Mouse (Mus musculus): Measurements from ENCODE around the gene Insyn1. TPM values are rescaled to one million over a fixed set of nuclear protein-coding genes. Genes with fewer than 3 reads are reported as not detected.

Gene Insyn1
- polyA plus RNA-seq, 1 experiment from 2014 or later: 14.9 TPM

DNA sequence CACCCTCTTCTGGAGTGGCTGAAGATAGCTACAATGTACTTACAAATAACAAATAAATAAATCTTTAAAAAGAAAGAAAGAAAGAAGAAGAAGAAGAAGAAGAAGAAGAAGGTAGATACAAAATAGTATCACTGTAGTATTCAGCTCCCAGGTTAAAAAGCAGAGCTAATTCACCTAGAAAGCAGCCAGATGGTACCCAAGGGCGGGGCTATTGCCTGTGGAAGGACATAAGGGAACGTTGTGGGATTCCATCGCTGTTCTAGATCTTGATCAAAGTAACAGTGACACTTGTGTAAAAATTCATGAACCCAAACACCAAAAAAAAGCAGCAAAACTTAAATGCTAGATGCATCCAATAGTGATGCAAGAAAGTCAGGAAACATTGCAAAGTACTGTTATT, 31.6 kb downstream of the Insyn1 start:
- Histone ChIP-seq H3K4me3 (replicated peaks) (no peak overlapping the region), H3K36me3 (peaks cover 8% of the 10 kb centered on the region), H3K9me3 (replicated peaks) (no peaks in the 10 kb centered on the region), H3K4me2 (no peak overlapping the region), H3K9ac (replicated peaks) (no peak overlapping the region), H3K4me1 (peaks cover 13% of the 10 kb centered on the region), H3K27me3 (replicated peaks) (no peaks in the 10 kb centered on the region), H3K27ac (replicated peaks) (no peak overlapping the region)
- no peak for ATAC-seq (ENCODE audit: low FRiP score)
- WGBS: 82% methylated on average over 3 of the region's 3 CpGs

DNA sequence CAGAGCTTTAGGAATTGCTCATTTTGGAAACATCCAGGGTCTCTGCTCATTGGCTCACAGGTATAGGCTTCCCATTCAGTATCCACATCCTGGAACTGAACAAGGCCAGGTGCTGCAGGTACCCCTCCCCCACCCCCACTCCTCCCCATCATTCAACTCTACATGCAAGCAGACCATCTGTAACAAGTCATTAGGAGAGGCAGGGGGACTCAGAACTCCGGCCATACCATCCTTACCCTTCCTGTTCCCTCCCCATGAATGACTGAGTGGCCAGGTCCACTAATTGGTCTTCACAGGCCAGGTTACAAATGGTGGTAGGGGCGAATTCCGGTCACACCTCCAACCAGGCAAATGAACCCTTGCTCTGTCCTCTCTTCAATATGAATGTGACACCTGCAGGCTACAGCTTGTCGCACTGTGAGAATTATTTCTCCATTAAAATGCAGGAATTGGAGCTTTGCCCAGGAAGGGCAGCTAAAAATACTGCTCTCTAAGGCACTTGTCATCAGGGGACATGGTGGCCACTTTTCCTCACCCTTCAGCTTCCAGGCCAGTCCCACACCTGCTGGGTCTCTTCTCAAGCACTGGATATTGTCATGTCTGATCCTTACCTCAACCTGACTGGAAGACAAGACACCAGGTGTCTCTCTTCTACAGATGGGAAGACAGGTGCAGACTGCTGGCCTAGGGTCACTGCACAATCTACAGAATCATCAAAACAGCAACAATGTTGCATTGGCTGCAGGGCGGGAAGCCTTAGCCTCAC, 32.6 kb downstream of the Insyn1 start:
- no peak for ATAC-seq (ENCODE audit: low FRiP score)
- Histone ChIP-seq H3K4me3 (replicated peaks) (no peak overlapping the region), H3K4me1 (peaks cover 13% of the 10 kb centered on the region), H3K9me3 (replicated peaks) (no peaks in the 10 kb centered on the region), H3K9ac (replicated peaks) (no peak overlapping the region), H3K36me3 (peaks cover 18% of the 10 kb centered on the region), H3K4me2 (no peak overlapping the region), H3K27me3 (replicated peaks) (no peaks in the 10 kb centered on the region), H3K27ac (replicated peaks) (0 out of 2 replicates have a peak overlapping the region, but pooled peaks have one; percentile 25)
- 63% methylated on average over 5 of the region's 5 CpGs for WGBS

DNA sequence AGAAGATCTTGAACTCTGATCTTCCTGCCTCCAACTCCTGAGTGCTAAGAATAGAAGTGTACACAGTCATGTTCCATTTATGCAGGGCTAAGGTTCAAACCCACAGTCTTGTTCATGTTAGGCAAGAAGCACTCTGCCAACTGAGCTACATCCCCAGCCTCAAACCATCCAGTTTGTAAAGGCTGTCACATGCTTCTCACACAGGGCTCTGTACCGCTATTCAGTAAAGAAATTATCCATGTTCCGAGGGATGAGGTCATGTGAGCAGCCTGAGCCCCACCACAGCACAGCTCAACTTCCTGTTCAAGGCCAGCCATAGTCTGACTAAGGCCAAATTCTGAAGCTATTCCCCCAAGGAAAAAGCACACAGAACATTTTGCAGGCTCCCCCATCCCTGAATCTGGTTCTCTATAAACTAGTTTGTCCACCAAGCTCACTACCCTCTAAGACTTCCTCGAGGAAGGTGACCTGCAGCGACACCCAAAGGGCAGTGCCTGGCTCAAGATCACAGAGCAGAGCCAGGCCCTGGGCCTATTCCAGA, 33.5 kb downstream of the Insyn1 start:
- 76% methylated on average over 4 of the region's 4 CpGs for WGBS
- Histone ChIP-seq H3K4me1 (peaks cover 13% of the 10 kb centered on the region), H3K9me3 (replicated peaks) (no peaks in the 10 kb centered on the region), H3K36me3 (peaks cover 24% of the 10 kb centered on the region), H3K4me2 (no peak overlapping the region), H3K9ac (replicated peaks) (no peak overlapping the region), H3K4me3 (replicated peaks) (no peak overlapping the region), H3K27ac (replicated peaks) (no peak overlapping the region), H3K27me3 (replicated peaks) (no peaks in the 10 kb centered on the region)
- ATAC-seq (ENCODE audit: low FRiP score): no peak

DNA sequence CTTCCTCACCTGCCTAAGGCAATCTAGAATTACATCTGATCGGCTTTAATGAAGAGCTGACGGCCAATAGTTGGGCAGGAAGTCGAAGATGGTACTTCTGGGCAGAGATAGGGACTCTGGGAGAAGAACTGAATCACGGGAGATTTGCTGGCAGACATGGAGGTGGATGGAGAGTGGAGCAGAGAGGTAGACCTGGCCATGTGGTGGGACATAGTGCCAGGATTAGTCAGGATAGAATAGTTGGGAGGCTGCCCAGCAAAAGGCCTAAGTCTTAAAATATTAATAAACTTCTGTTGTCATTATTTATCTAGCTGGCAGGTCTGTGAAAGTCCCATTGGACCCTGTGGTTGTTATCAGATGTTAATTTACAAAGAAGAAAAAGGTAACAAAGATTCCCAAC, 36.7 kb downstream of the Insyn1 start:
- Histone ChIP-seq H3K4me2 (no peak overlapping the region), H3K4me1 (no peaks in the 10 kb centered on the region), H3K9me3 (replicated peaks) (no peaks in the 10 kb centered on the region), H3K27me3 (replicated peaks) (no peaks in the 10 kb centered on the region), H3K36me3 (peaks cover 35% of the 10 kb centered on the region), H3K9ac (replicated peaks) (no peak overlapping the region), H3K27ac (replicated peaks) (no peak overlapping the region), H3K4me3 (replicated peaks) (no peak overlapping the region)
- no peak for ATAC-seq (ENCODE audit: low FRiP score)
- WGBS: 86% methylated on average over 4 of the region's 4 CpGs

DNA sequence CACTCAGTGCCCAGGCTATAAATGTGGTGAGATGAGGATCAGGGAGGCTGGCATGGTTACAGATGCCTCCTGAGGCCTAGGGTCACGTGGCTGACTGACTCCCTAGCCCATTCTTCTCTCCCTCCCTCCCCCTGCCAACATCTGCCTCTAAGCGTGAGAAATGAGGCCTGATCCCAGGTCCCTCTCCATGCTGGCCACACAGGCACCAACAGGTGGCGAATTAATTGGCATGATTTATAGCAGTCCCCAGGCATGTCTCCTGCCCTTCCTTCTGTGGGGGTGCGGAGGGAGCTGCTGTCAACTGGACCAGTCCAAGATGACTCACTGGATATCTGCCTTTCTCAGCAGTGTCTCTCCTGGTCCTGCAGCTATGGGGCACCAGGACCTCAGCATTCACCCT, 39.4 kb downstream of the Insyn1 start:
- Histone ChIP-seq H3K4me1 (no peaks in the 10 kb centered on the region), H3K4me3 (replicated peaks) (no peak overlapping the region), H3K9me3 (replicated peaks) (no peaks in the 10 kb centered on the region), H3K9ac (replicated peaks) (no peak overlapping the region), H3K27me3 (replicated peaks) (no peaks in the 10 kb centered on the region), H3K36me3 (peaks cover 45% of the 10 kb centered on the region), H3K4me2 (no peak overlapping the region), H3K27ac (replicated peaks) (no peak overlapping the region)
- ATAC-seq (ENCODE audit: low FRiP score): no peak
- 30% methylated on average over 4 of the region's 4 CpGs for WGBS

DNA sequence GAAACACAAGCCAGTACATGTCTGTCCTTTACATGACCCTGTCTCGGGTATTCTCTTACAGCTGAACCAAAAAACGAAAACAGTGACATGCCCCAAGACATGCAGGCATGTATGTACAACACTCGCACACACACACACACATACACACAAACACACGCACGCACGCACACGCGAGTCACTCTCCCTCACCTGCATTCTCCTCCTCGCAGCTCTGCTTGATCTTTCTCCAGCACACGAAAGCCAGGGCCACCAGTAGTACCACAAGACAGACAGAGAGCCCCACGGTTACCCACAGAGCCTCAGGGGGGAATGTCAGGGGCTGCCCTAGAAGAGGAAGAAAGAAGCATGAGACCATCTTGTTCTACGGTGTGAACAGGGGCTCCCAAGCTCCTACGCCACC, 42.0 kb downstream of the Insyn1 start:
- H3K27ac ChIP-seq (replicated peaks): no peak overlapping the region
- H3K4me3 ChIP-seq (replicated peaks): no peak overlapping the region
- H3K4me2 ChIP-seq: no peak overlapping the region
- no peaks in the 10 kb centered on the region for H3K4me1 ChIP-seq
- peaks cover 43% of the 10 kb centered on the region for H3K36me3 ChIP-seq
- no peaks in the 10 kb centered on the region for H3K27me3 ChIP-seq (replicated peaks)
- WGBS: 93% methylated on average over 13 of the region's 13 CpGs
- ATAC-seq (ENCODE audit: low FRiP score): no peak
- no peak overlapping the region for H3K9ac ChIP-seq (replicated peaks)
- no peaks in the 10 kb centered on the region for H3K9me3 ChIP-seq (replicated peaks)

DNA sequence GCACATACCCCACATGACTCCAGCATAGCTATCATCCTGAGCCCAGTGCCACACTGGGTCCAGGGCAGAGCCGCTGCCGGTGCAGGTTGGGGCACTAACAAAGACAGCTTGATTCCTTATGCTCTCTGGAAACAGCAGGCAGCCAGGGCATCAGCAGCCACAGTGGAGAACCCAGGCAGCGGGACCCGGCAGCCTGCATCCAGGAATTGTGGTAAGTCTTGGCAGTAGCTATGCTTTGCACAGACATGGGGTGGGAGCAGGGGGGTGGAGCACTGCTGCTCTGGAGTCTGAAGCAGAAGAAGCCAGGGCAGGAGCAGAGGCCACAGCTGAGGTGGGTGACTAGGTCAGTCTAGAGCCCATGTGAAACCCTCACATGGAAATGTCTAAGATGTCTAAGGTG, 43.8 kb downstream of the Insyn1 start:
- Histone ChIP-seq H3K9ac (replicated peaks) (no peak overlapping the region), H3K27ac (replicated peaks) (no peak overlapping the region), H3K36me3 (peaks cover 43% of the 10 kb centered on the region), H3K4me3 (replicated peaks) (no peak overlapping the region), H3K27me3 (replicated peaks) (no peaks in the 10 kb centered on the region), H3K4me2 (no peak overlapping the region), H3K9me3 (replicated peaks) (no peaks in the 10 kb centered on the region), H3K4me1 (no peaks in the 10 kb centered on the region)
- ATAC-seq (ENCODE audit: low FRiP score): no peak
- WGBS: 76% methylated on average over 4 of the region's 4 CpGs

DNA sequence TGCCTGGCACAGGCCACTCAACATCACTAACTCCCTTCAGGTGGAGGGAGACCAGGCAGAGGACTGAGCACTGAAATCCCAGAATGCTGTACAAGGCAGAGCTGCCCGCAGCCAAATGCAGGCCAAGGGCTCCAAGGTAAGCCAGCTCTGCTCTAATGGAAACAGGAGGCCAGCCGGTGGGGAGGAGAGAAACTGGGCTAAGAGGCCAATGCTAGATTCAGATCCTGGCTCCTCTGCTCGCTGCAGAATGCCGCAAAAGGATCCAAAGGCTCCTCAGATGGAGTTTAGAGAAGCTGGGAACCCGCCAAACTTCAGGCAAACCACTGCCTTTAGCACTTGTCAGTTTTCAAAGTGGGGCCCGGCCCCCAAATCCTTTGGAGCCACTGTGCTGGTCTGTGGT, 44.9 kb downstream of the Insyn1 start:
- H3K27ac ChIP-seq (replicated peaks): no peak overlapping the region
- no peaks in the 10 kb centered on the region for H3K27me3 ChIP-seq (replicated peaks)
- H3K4me1 ChIP-seq: no peaks in the 10 kb centered on the region
- ATAC-seq (ENCODE audit: low FRiP score): no peak
- WGBS: 94% methylated on average over 6 of the region's 6 CpGs
- no peak overlapping the region for H3K4me2 ChIP-seq
- no peak overlapping the region for H3K9ac ChIP-seq (replicated peaks)
- H3K9me3 ChIP-seq (replicated peaks): no peaks in the 10 kb centered on the region
- peaks cover 39% of the 10 kb centered on the region for H3K36me3 ChIP-seq
- H3K4me3 ChIP-seq (replicated peaks): no peak overlapping the region

DNA sequence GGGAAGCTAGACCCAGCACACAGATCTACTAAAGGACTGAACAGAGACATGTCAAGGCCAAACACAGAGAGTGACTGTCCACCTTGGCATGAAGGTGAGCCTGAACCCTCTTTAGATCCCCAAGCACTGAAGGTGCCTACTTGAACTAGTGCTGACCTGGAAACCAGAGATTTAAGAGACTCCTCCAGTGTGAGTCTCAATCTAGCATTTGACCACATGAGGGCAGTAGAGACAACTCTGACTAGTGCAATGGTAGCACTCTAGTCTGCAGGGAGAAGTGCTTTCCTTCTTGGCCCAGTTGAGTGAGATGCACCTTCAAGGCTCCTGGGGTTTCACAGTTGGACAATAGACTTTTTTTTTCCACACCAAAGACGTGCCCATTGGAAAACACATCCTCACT, 46.4 kb downstream of the Insyn1 start:
- no peak overlapping the region for H3K4me2 ChIP-seq
- no peak overlapping the region for H3K9ac ChIP-seq (replicated peaks)
- peaks cover 43% of the 10 kb centered on the region for H3K36me3 ChIP-seq
- H3K27ac ChIP-seq (replicated peaks): no peak overlapping the region
- no peak overlapping the region for H3K4me3 ChIP-seq (replicated peaks)
- no peaks in the 10 kb centered on the region for H3K27me3 ChIP-seq (replicated peaks)
- no peaks in the 10 kb centered on the region for H3K9me3 ChIP-seq (replicated peaks)
- 46% methylated on average over 1 of the region's 1 CpGs for WGBS
- 0 out of 2 replicates have a peak, but pooled peaks have one; percentile 39 for ATAC-seq (ENCODE audit: low FRiP score)
- H3K4me1 ChIP-seq: no peaks in the 10 kb centered on the region

DNA sequence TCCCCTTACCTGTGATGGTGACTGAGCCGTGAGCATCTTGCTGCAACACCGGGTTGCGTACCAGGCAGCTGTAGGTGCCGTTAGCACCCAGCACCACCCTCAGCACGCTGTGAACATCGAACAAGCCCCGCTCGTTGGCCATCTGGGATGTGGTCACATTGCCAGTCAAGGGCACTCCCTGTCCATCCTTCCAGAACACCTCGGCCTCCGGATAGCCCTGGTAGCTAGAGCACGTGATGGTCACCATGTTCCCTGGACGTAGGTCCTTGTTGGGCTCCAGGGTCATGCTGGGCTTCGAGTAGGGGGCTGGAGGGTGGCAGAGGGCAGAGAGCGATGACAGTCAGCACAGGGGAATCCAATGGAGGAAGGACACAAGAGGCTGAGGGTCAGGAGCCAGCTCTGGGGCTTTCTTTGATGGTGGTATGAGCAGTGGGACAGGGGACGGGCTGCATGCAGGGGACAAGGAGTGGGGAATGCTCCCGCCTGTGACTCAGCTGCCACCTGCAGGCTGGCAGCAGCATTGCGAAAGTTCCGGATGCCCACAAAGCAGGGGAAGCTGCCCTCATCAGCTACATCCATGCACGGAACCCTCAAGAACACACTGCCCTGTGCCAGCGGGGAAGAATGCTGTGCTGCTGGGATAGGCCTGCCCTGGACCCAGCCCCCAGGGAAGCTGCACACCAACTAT, 47.2 kb downstream of the Insyn1 start:
- H3K4me3 ChIP-seq (replicated peaks): no peak overlapping the region
- no peak overlapping the region for H3K4me2 ChIP-seq
- peaks cover 40% of the 10 kb centered on the region for H3K36me3 ChIP-seq
- peak; percentile 70; the same call in 1 of the 2 replicates for ATAC-seq (ENCODE audit: low FRiP score)
- H3K9me3 ChIP-seq (replicated peaks): no peaks in the 10 kb centered on the region
- 81% methylated on average over 20 of the region's 20 CpGs for WGBS
- H3K27me3 ChIP-seq (replicated peaks): no peaks in the 10 kb centered on the region
- H3K27ac ChIP-seq (replicated peaks): no peak overlapping the region
- H3K9ac ChIP-seq (replicated peaks): no peak overlapping the region
- H3K4me1 ChIP-seq: no peaks in the 10 kb centered on the region

DNA sequence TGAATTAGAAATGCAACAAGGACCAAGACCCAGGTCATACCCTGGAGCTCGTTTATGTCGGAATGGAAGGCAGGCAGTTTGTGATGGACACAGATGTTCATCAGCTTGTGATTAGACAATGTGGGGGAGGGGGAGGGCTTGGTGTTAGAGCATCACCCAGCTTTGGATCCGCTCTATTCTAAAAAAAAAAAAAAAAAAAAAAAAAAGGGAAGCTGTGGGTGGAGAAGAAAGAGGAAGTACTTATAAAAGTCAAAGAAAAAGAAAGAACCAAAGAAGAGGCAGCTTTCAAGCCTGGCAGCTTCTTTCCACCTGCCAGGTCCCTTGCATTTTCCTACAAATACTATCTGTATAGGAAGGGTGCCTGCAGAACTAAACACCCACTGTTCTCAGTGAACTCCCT, 49.4 kb downstream of the Insyn1 start:
- Histone ChIP-seq H3K9ac (replicated peaks) (no peak overlapping the region), H3K4me3 (replicated peaks) (no peak overlapping the region), H3K4me1 (peaks cover 16% of the 10 kb centered on the region), H3K9me3 (replicated peaks) (no peaks in the 10 kb centered on the region), H3K27me3 (replicated peaks) (no peaks in the 10 kb centered on the region), H3K27ac (replicated peaks) (no peak overlapping the region), H3K4me2 (no peak overlapping the region), H3K36me3 (peaks cover 33% of the 10 kb centered on the region)
- ATAC-seq (ENCODE audit: low FRiP score): no peak
- 72% methylated on average over 3 of the region's 3 CpGs for WGBS

DNA sequence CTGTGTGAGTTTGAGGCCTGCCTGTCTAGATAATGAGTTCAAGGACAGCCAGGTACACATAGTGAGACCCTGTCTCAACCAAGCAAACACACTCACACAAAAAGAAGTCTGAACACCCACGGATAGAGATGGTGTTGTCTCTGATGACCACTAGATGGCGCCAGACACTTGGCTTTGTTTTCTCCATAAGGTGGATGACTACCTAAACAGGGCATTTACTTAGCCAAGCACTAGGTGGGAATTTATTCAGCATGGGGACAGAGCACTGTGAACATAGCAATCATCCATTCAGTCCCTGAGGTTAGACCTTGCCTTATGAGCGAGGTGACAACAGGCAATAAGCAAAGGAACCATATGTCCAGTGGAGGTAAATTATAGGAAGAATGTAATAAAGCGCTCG, 51.5 kb downstream of the Insyn1 start:
- H3K27me3 ChIP-seq (replicated peaks): no peaks in the 10 kb centered on the region
- WGBS: 47% methylated on average over 5 of the region's 5 CpGs
- H3K4me2 ChIP-seq: no peak overlapping the region
- no peaks in the 10 kb centered on the region for H3K9me3 ChIP-seq (replicated peaks)
- no peak overlapping the region for H3K27ac ChIP-seq (replicated peaks)
- no peak for ATAC-seq (ENCODE audit: low FRiP score)
- peaks cover 18% of the 10 kb centered on the region for H3K4me1 ChIP-seq
- peaks cover 22% of the 10 kb centered on the region for H3K36me3 ChIP-seq
- H3K9ac ChIP-seq (replicated peaks): no peak overlapping the region
- H3K4me3 ChIP-seq (replicated peaks): no peak overlapping the region

Measured in neural tube, embryonic 15.5 days (tissue).